Mouse (Mus musculus) embryonic facial prominence, embryonic 15.5 days (tissue): ENCODE results near the gene Tapbpl. TPM values are rescaled to one million over a fixed set of nuclear protein-coding genes. Genes with fewer than 3 reads are reported as not detected.

ENCODE experiments used
- ATAC-seq: fragments of 200-750 bp; cut with Nextera tagmentation; 2 replicates; pipeline ENCODE4 v1.8.0; 2017; ENCODE audit warnings: low read depth, moderate TSS enrichment; ENCODE audit not compliant: insufficient number of reproducible peaks, low FRiP score, low TSS enrichment
- H3K27ac ChIP-seq: fragments of 300-500 bp; sonication (generic); replicated peaks from 2 replicates; pipeline ENCODE4 v1.5.1; 2015; ENCODE audit warnings: mild to moderate bottlenecking, inconsistent platforms
- H3K27me3 ChIP-seq: fragments of 300-500 bp; sonication (generic); 2 replicates; pipeline ENCODE4 v1.6.1; 2015; ENCODE audit warnings: inconsistent platforms
- H3K36me3 ChIP-seq: fragments of 300-500 bp; sonication (generic); 2 replicates; pipeline ENCODE4 v1.6.1; 2015; ENCODE audit warnings: mild to moderate bottlenecking, inconsistent platforms
- H3K4me1 ChIP-seq: fragments of 300-500 bp; sonication (generic); 2 replicates; pipeline ENCODE4 v1.6.1; 2015; ENCODE audit warnings: inconsistent platforms
- H3K4me2 ChIP-seq: fragments of 300-500 bp; sonication (generic); replicated peaks from 2 replicates; pipeline ENCODE4 v1.6.1; 2015; ENCODE audit warnings: mild to moderate bottlenecking, inconsistent platforms
- H3K4me3 ChIP-seq: fragments of 300-500 bp; sonication (generic); replicated peaks from 2 replicates; pipeline ENCODE4 v1.5.1; 2015; ENCODE audit warnings: mild to moderate bottlenecking, inconsistent platforms
- H3K9ac ChIP-seq: fragments of 300-500 bp; sonication (generic); 2 replicates; pipeline ENCODE4 v1.6.1; 2015; ENCODE audit warnings: inconsistent platforms
- H3K9me3 ChIP-seq: fragments of 300-500 bp; sonication (generic); replicated peaks from 2 replicates; pipeline ENCODE4 v1.6.1; 2016; ENCODE audit warnings: inconsistent platforms
- WGBS: fragments of 180-500 bp; shearing (Covaris S2); methylation state at CpG from one replicate; pipeline ENCODE4 v1.1.7; 2015; 5-methylcytosine and 5-hydroxymethylcytosine counted together
- polyA plus RNA-seq: library from polyadenylated mRNA; unstranded; fragments of >200 nt; fragmentation: Nextera tagmentation; extraction: Ambion mirVana; gene quantifications from 2 replicates; pipeline ENCODE4 v1.2.1, GENCODE M21; 2015

Tapbpl gene
- polyA plus RNA-seq, 1 experiment from 2014 or later, result 5.2 TPM

- no peak overlapping the region for H3K4me2 ChIP-seq
- H3K9me3 ChIP-seq, result no peaks in the 10 kb centered on the region
- H3K4me3 ChIP-seq, result no peak overlapping the region
- no peak for ATAC-seq
- no peaks in the 10 kb centered on the region for H3K36me3 ChIP-seq
- H3K27ac ChIP-seq, result no peak overlapping the region
- peaks cover 9% of the 10 kb centered on the region; the same call in 1 of the 2 replicates for H3K4me1 ChIP-seq
- H3K9ac ChIP-seq, result no peak overlapping the region
- WGBS, result 53% methylated on average over 6 of the region's 6 CpGs
- no peaks in the 10 kb centered on the region for H3K27me3 ChIP-seq
Observed at GRCm38 (mm10) chr6:125238396-125238795, 6.7 kb upstream of the Tapbpl start.

- Histone ChIP-seq H3K27ac (no peak overlapping the region), H3K9me3 (no peaks in the 10 kb centered on the region), H3K4me1 (peaks cover 9% of the 10 kb centered on the region), H3K9ac (no peak overlapping the region), H3K4me2 (no peak overlapping the region), H3K36me3 (no peaks in the 10 kb centered on the region), H3K4me3 (no peak overlapping the region), H3K27me3 (no peaks in the 10 kb centered on the region)
- ATAC-seq, result no peak
- WGBS, result 78% methylated on average over 4 of the region's 4 CpGs
Observed at GRCm38 (mm10) chr6:125237421-125237820, 5.8 kb upstream of the Tapbpl start.

- no peak within 1 kb of the TSS for H3K27ac ChIP-seq
- H3K4me2 ChIP-seq, result no peak within 1 kb of the TSS
- H3K9me3 ChIP-seq, result no peaks in the 10 kb centered on the region
- no peaks in the 10 kb centered on the region for H3K27me3 ChIP-seq
- no peak within 1 kb of the TSS for H3K9ac ChIP-seq
- H3K4me3 ChIP-seq, result no peak within 1 kb of the TSS
- no peak for ATAC-seq
- WGBS, result 32% methylated on average over 6 of the region's 6 CpGs
- peaks cover 15% of the 10 kb centered on the region for H3K4me1 ChIP-seq
- no peaks in the 10 kb centered on the region for H3K36me3 ChIP-seq
Observed at GRCm38 (mm10) chr6:125236782-125237181, 5.1 kb upstream of the Tapbpl start, which contains the start of gene Cd27. Cd27 (minus strand) TSS chr6:125237010.

- no peaks in the 10 kb centered on the region for H3K27me3 ChIP-seq
- no peak overlapping the region for H3K4me3 ChIP-seq
- ATAC-seq, result no peak
- no peak overlapping the region for H3K9ac ChIP-seq
- WGBS, result 71% methylated on average over 6 of the region's 6 CpGs
- H3K27ac ChIP-seq, result no peak overlapping the region
- peaks cover 18% of the 10 kb centered on the region for H3K4me1 ChIP-seq
- no peaks in the 10 kb centered on the region for H3K36me3 ChIP-seq
- no peak overlapping the region for H3K4me2 ChIP-seq
- no peaks in the 10 kb centered on the region for H3K9me3 ChIP-seq
Observed at GRCm38 (mm10) chr6:125236341-125236740, 4.7 kb upstream of the Tapbpl start.

- WGBS, result 56% methylated on average over 5 of the region's 5 CpGs
- H3K9ac ChIP-seq, result no peak overlapping the region
- H3K36me3 ChIP-seq, result no peaks in the 10 kb centered on the region
- peaks cover 26% of the 10 kb centered on the region for H3K4me1 ChIP-seq
- no peaks in the 10 kb centered on the region for H3K9me3 ChIP-seq
- no peak overlapping the region for H3K4me2 ChIP-seq
- no peak overlapping the region for H3K27ac ChIP-seq
- H3K4me3 ChIP-seq, result no peak overlapping the region
- ATAC-seq, result no peak
- no peaks in the 10 kb centered on the region for H3K27me3 ChIP-seq
Observed at GRCm38 (mm10) chr6:125234520-125234828, 2.8 kb upstream of the Tapbpl start.

GRCm38 (mm10) chr6:125233816-125234519, 2.3 kb upstream of the Tapbpl start:
- Histone ChIP-seq H3K36me3 (no peaks in the 10 kb centered on the region), H3K4me3 (no peak overlapping the region), H3K9ac (no peak overlapping the region), H3K4me2 (no peak overlapping the region), H3K27ac (no peak overlapping the region), H3K4me1 (peaks cover 26% of the 10 kb centered on the region), H3K9me3 (no peaks in the 10 kb centered on the region), H3K27me3 (no peaks in the 10 kb centered on the region)
- WGBS, result 48% methylated on average over 7 of the region's 7 CpGs
- ATAC-seq, result no peak

GRCm38 (mm10) chr6:125232516-125232915, 856 bp upstream of the Tapbpl start:
- Histone ChIP-seq H3K4me3 (no peak overlapping the region), H3K9me3 (no peaks in the 10 kb centered on the region), H3K9ac (no peak overlapping the region), H3K36me3 (no peaks in the 10 kb centered on the region), H3K4me2 (no peak overlapping the region; the same call in 1 of the 2 replicates), H3K4me1 (peaks cover 26% of the 10 kb centered on the region), H3K27me3 (no peaks in the 10 kb centered on the region), H3K27ac (no peak overlapping the region)
- 79% methylated on average over 6 of the region's 6 CpGs for WGBS
- no peak for ATAC-seq

GRCm38 (mm10) chr6:125232045-125232437, 381 bp upstream of the Tapbpl start:
- 51% methylated on average over 4 of the region's 4 CpGs for WGBS
- Histone ChIP-seq H3K9ac (peak overlapping the region; percentile 60; the same call in 1 of the 2 replicates), H3K4me3 (peak overlapping the region; percentile 52), H3K27me3 (no peaks in the 10 kb centered on the region), H3K4me1 (peaks cover 26% of the 10 kb centered on the region), H3K27ac (no peak overlapping the region), H3K9me3 (no peaks in the 10 kb centered on the region), H3K36me3 (no peaks in the 10 kb centered on the region), H3K4me2 (peak overlapping the region; percentile 94)
- ATAC-seq, result no peak

GRCm38 (mm10) chr6:125230571-125230970, 1.1 kb downstream of the Tapbpl start:
- Histone ChIP-seq H3K27me3 (no peaks in the 10 kb centered on the region), H3K36me3 (no peaks in the 10 kb centered on the region), H3K9ac (no peak overlapping the region), H3K9me3 (no peaks in the 10 kb centered on the region), H3K27ac (no peak overlapping the region), H3K4me3 (0 out of 2 replicates have a peak overlapping the region, but pooled peaks have one; percentile 52), H3K4me1 (peaks cover 26% of the 10 kb centered on the region), H3K4me2 (0 out of 2 replicates have a peak overlapping the region, but pooled peaks have one; percentile 94)
- 60% methylated on average over 9 of the region's 9 CpGs for WGBS
- no peak for ATAC-seq

GRCm38 (mm10) chr6:125225518-125226115, 6.0 kb downstream of the Tapbpl start:
- Histone ChIP-seq H3K4me1 (0 out of 2 replicates have a peak, but pooled peaks cover 5% of the 10 kb centered on the region), H3K27me3 (no peaks in the 10 kb centered on the region), H3K9ac (no peak overlapping the region), H3K9me3 (no peaks in the 10 kb centered on the region), H3K36me3 (no peaks in the 10 kb centered on the region), H3K4me3 (no peak overlapping the region), H3K27ac (no peak overlapping the region), H3K4me2 (no peak overlapping the region)
- ATAC-seq, result no peak
- WGBS, result 80% methylated on average over 5 of the region's 5 CpGs

GRCm38 (mm10) chr6:125222577-125222976, 9.1 kb downstream of the Tapbpl start:
- Histone ChIP-seq H3K9me3 (no peaks in the 10 kb centered on the region), H3K4me1 (peaks cover 7% of the 10 kb centered on the region; the same call in 1 of the 2 replicates), H3K4me3 (no peak overlapping the region), H3K9ac (no peak overlapping the region), H3K4me2 (no peak overlapping the region), H3K27me3 (no peaks in the 10 kb centered on the region), H3K27ac (no peak overlapping the region), H3K36me3 (no peaks in the 10 kb centered on the region)
- WGBS, result 68% methylated on average over 3 of the region's 3 CpGs
- ATAC-seq, result no peak
